Mouse (Mus musculus) intestine, postnatal 0 days (tissue): Measurements from ENCODE around the gene Abi1. TPM values are rescaled to one million over a fixed set of nuclear protein-coding genes. Genes with fewer than 3 reads are reported as not detected.

Experiments
- ATAC-seq: fragments of 200-750 bp; cut with Nextera tagmentation; 2 replicates; pipeline ENCODE4 v1.8.0; 2017; ENCODE audit warnings: mild to moderate bottlenecking, moderate TSS enrichment, moderate library complexity
- H3K27ac ChIP-seq: fragments of 300-500 bp; sonication (generic); 2 replicates; pipeline ENCODE4 v1.5.1; 2014; ENCODE audit warnings: mild to moderate bottlenecking, low read depth, low read length, moderate library complexity
- H3K27me3 ChIP-seq: fragments of 300-500 bp; sonication (generic); replicated peaks from 2 replicates; pipeline ENCODE4 v1.6.1; 2014; ENCODE audit warnings: low read length, mixed read lengths; ENCODE audit not compliant: control insufficient read depth, insufficient read depth
- H3K36me3 ChIP-seq: fragments of 300-500 bp; sonication (generic); 2 replicates; pipeline ENCODE4 v1.6.1; 2014; ENCODE audit warnings: mild to moderate bottlenecking, moderate library complexity; ENCODE audit not compliant: control insufficient read depth, insufficient read depth
- H3K4me1 ChIP-seq: fragments of 300-500 bp; sonication (generic); replicated peaks from 2 replicates; pipeline ENCODE4 v1.6.1; 2014; ENCODE audit warnings: antibody characterized with exemption, low read length, mixed read lengths; ENCODE audit not compliant: control insufficient read depth, insufficient read depth
- H3K4me2 ChIP-seq: fragments of 300-500 bp; sonication (generic); replicated peaks from 2 replicates; pipeline ENCODE4 v1.6.1; 2014; ENCODE audit warnings: low read depth, mild to moderate bottlenecking, moderate library complexity
- H3K4me3 ChIP-seq: fragments of 300-500 bp; sonication (generic); 2 replicates; pipeline ENCODE4 v1.5.1; 2014; ENCODE audit warnings: low read depth, low read length
- H3K9ac ChIP-seq: fragments of 300-500 bp; sonication (generic); 2 replicates; pipeline ENCODE4 v1.6.1; 2014; ENCODE audit warnings: mild to moderate bottlenecking, low read depth, low read length
- H3K9me3 ChIP-seq: fragments of 300-500 bp; sonication (generic); 2 replicates; pipeline ENCODE4 v1.6.1; 2016; ENCODE audit warnings: mixed run types; ENCODE audit not compliant: control insufficient read depth
- CTCF ChIP-seq: sonication (generic); IDR thresholded peaks from 2 replicates; pipeline ENCODE4 v1.5.1; 2016; ENCODE audit warnings: low read depth, mild to moderate bottlenecking, control low read depth, antibody characterized with exemption, moderate library complexity
- WGBS: fragments of 180-500 bp; shearing (Covaris S2); extraction: QIAGEN DNeasy Blood & Tissue Kit; methylation state at CpG from one replicate; pipeline ENCODE4 v1.1.7; 2014; 5-methylcytosine and 5-hydroxymethylcytosine counted together
- polyA plus RNA-seq: library from polyadenylated mRNA; unstranded; fragments of >200 nt; fragmentation: Nextera tagmentation; extraction: Ambion mirVana; gene quantifications from 2 replicates; pipeline ENCODE4 v1.2.1, GENCODE M21; 2015

Abi1 gene
- polyA plus RNA-seq, 1 experiment from 2014 or later: 38.1 TPM

GRCm38 (mm10) chr2:22918651-22919050 lies 121.4 kb downstream of the Abi1 start:
- no peak overlapping the region for H3K4me2 ChIP-seq
- H3K27ac ChIP-seq: no peak overlapping the region
- H3K9ac ChIP-seq: no peak overlapping the region
- no peaks in the 10 kb centered on the region for H3K27me3 ChIP-seq
- 88% methylated on average over 2 of the region's 2 CpGs for WGBS
- H3K4me1 ChIP-seq: no peaks in the 10 kb centered on the region
- no peaks in the 10 kb centered on the region for H3K9me3 ChIP-seq
- no peak for ATAC-seq
- H3K4me3 ChIP-seq: no peak overlapping the region
- peaks cover 32% of the 10 kb centered on the region for H3K36me3 ChIP-seq
- no peak for TF ChIP-seq CTCF

- TF ChIP-seq CTCF: no peak
- no peaks in the 10 kb centered on the region for H3K4me1 ChIP-seq
- H3K36me3 ChIP-seq: peaks cover 33% of the 10 kb centered on the region
- WGBS: 63% methylated on average over 3 of the region's 3 CpGs
- no peaks in the 10 kb centered on the region for H3K27me3 ChIP-seq
- ATAC-seq: peak; percentile 60; the same call in 1 of the 2 replicates
- H3K9me3 ChIP-seq: no peaks in the 10 kb centered on the region
- H3K4me2 ChIP-seq: no peak overlapping the region
- H3K27ac ChIP-seq: no peak overlapping the region
- H3K4me3 ChIP-seq: no peak overlapping the region
- H3K9ac ChIP-seq: no peak overlapping the region
Measured at GRCm38 (mm10) chr2:22914421-22914820, 125.6 kb downstream of the Abi1 start.

- ATAC-seq: no peak
- Histone ChIP-seq H3K4me2 (no peak overlapping the region), H3K4me3 (no peak overlapping the region), H3K4me1 (no peaks in the 10 kb centered on the region), H3K9me3 (no peaks in the 10 kb centered on the region), H3K27ac (no peak overlapping the region), H3K27me3 (no peaks in the 10 kb centered on the region), H3K36me3 (peaks cover 41% of the 10 kb centered on the region), H3K9ac (no peak overlapping the region)
- WGBS: 68% methylated on average over 3 of the region's 3 CpGs
- TF ChIP-seq CTCF: no peak
Measured at GRCm38 (mm10) chr2:22903947-22904346, 136.1 kb downstream of the Abi1 start.

- peak within 1 kb of the TSS; percentile 93 for H3K27ac ChIP-seq
- peak within 1 kb of the TSS; percentile 77 for H3K4me2 ChIP-seq
- peak; percentile 98 for ATAC-seq
- H3K36me3 ChIP-seq: 0 out of 2 replicates have a peak, but pooled peaks cover 3% of the 10 kb centered on the region
- no peak for TF ChIP-seq CTCF
- 0 out of 2 replicates have a peak, but pooled peaks cover 6% of the 10 kb centered on the region for H3K4me1 ChIP-seq
- WGBS: under 1% methylated on average over 81 of the region's 81 CpGs
- H3K27me3 ChIP-seq: no peaks in the 10 kb centered on the region
- peak within 1 kb of the TSS; percentile 83 for H3K9ac ChIP-seq
- H3K9me3 ChIP-seq: no peaks in the 10 kb centered on the region
- H3K4me3 ChIP-seq: peak within 1 kb of the TSS; percentile 97
Measured at GRCm38 (mm10) chr2:22895282-22896273, 144.5 kb downstream of the Abi1 start, which contains the start of gene Pdss1. Pdss1 (plus strand) TSS chr2:22895522.

- H3K9me3 ChIP-seq: no peaks in the 10 kb centered on the region
- H3K4me3 ChIP-seq: peak overlapping the region; percentile 97
- H3K27ac ChIP-seq: peak overlapping the region; percentile 93
- H3K36me3 ChIP-seq: no peaks in the 10 kb centered on the region
- ATAC-seq: no peak; the same call in 1 of the 2 replicates
- TF ChIP-seq CTCF: no peak
- H3K9ac ChIP-seq: peak overlapping the region; percentile 83
- H3K4me2 ChIP-seq: peak overlapping the region; percentile 77
- no peaks in the 10 kb centered on the region for H3K27me3 ChIP-seq
- 14% methylated on average over 9 of the region's 9 CpGs for WGBS
- H3K4me1 ChIP-seq: 0 out of 2 replicates have a peak, but pooled peaks cover 6% of the 10 kb centered on the region
Measured at GRCm38 (mm10) chr2:22894932-22895281, 145.1 kb downstream of the Abi1 start.

Other genes with a start within 250 kb of the Abi1 start
- 23.1 and 26.6 TPM in 2 replicates for gene Pdss1, start 144.7 kb downstream of the Abi1 start, polyA plus RNA-seq
- gene Acbd5, start 27.9 kb upstream of the Abi1 start, polyA plus RNA-seq: 24.7 and 25.1 TPM in 2 replicates
- gene Mastl, start 115.8 kb upstream of the Abi1 start, polyA plus RNA-seq: 2.1 and 2.7 TPM in 2 replicates
- gene Yme1l1, start 116.1 kb upstream of the Abi1 start, polyA plus RNA-seq: 39.0 and 40.1 TPM in 2 replicates
- not detected in 2 replicates for gene 4931423N10Rik, start 167.2 kb upstream of the Abi1 start, polyA plus RNA-seq